Mouse (Mus musculus) kidney, embryonic 14.5 days (tissue): ENCODE results near the gene Asgr1. TPM values are rescaled to one million over a fixed set of nuclear protein-coding genes. Genes with fewer than 3 reads are reported as not detected.
"Not testable (repeated sequence)": the region's sequence is repeated elsewhere in the genome, so short reads cannot be mapped to it uniquely, and the experiment has no call there.

Experiments used
- ATAC-seq: fragments of 200-750 bp; cut with Nextera tagmentation; 2 replicates; pipeline ENCODE4 v1.8.0; 2017; ENCODE audit warnings: moderate number of reproducible peaks, mild to moderate bottlenecking, moderate TSS enrichment, moderate library complexity; ENCODE audit not compliant: low FRiP score, low TSS enrichment
- H3K27ac ChIP-seq: fragments of 300-500 bp; sonication (generic); 2 replicates; pipeline ENCODE4 v1.5.1; 2014; ENCODE audit warnings: low read depth, mild to moderate bottlenecking, low read length, moderate library complexity, mixed read lengths
- H3K27me3 ChIP-seq: fragments of 300-500 bp; sonication (generic); 2 replicates; pipeline ENCODE4 v1.6.1; 2014; ENCODE audit warnings: mild to moderate bottlenecking, low read length; ENCODE audit not compliant: control insufficient read depth, insufficient read depth
- H3K36me3 ChIP-seq: fragments of 300-500 bp; sonication (generic); 2 replicates; pipeline ENCODE4 v1.6.1; 2014; ENCODE audit warnings: low read length, mixed read lengths; ENCODE audit not compliant: control insufficient read depth, insufficient read depth
- H3K4me1 ChIP-seq: fragments of 300-500 bp; sonication (generic); 2 replicates; pipeline ENCODE4 v1.6.1; 2014; ENCODE audit warnings: low read length, mixed read lengths; ENCODE audit not compliant: control insufficient read depth, insufficient read depth
- H3K4me2 ChIP-seq: fragments of 300-500 bp; sonication (generic); replicated peaks from 2 replicates; pipeline ENCODE4 v1.6.1; 2014; ENCODE audit warnings: low read depth, mild to moderate bottlenecking, low read length
- H3K4me3 ChIP-seq: fragments of 300-500 bp; sonication (generic); 2 replicates; pipeline ENCODE4 v1.5.1; 2014; ENCODE audit warnings: mild to moderate bottlenecking, low read length
- H3K9ac ChIP-seq: fragments of 300-500 bp; sonication (generic); 2 replicates; pipeline ENCODE4 v1.6.1; 2014; ENCODE audit warnings: low read depth, mild to moderate bottlenecking, low read length, moderate library complexity
- H3K9me3 ChIP-seq: fragments of 300-500 bp; sonication (generic); 2 replicates; pipeline ENCODE4 v1.6.1; 2016; ENCODE audit warnings: low read length; ENCODE audit not compliant: control insufficient read depth
- WGBS: fragments of 180-500 bp; shearing (Covaris S2); extraction: QIAGEN DNeasy Blood & Tissue Kit; methylation state at CpG from one replicate; pipeline ENCODE4 v1.1.7; 2014; 5-methylcytosine and 5-hydroxymethylcytosine counted together
- polyA plus RNA-seq: library from polyadenylated mRNA; unstranded; fragments of >200 nt; fragmentation: Nextera tagmentation; extraction: Ambion mirVana; gene quantifications from 2 replicates; pipeline ENCODE4 v1.2.1, GENCODE M21; 2014

The Asgr1 gene
- polyA plus RNA-seq, 1 experiment from 2014 or later = 2.0 TPM

GRCm38 (mm10) chr11:70015677-70016076, 38.2 kb upstream of the Asgr1 start:
- Histone ChIP-seq H3K27me3 (no peaks in the 10 kb centered on the region), H3K4me1 (peaks cover 43% of the 10 kb centered on the region), H3K9me3 (no peaks in the 10 kb centered on the region), H3K27ac (no peak overlapping the region), H3K9ac (peak overlapping the region; percentile 66; the same call in 1 of the 2 replicates), H3K4me3 (peak overlapping the region; percentile 64; the same call in 1 of the 2 replicates), H3K4me2 (peak overlapping the region; percentile 87), H3K36me3 (peaks cover 29% of the 10 kb centered on the region)
- no peak for ATAC-seq
- WGBS = 67% methylated on average over 6 of the region's 6 CpGs

GRCm38 (mm10) chr11:70016177-70016576, 37.7 kb upstream of the Asgr1 start:
- 77% methylated on average over 2 of the region's 2 CpGs for WGBS
- not testable (repeated sequence) for ATAC-seq
- H3K4me1 ChIP-seq = peaks cover 45% of the 10 kb centered on the region

GRCm38 (mm10) chr11:70016669-70017068, 37.2 kb upstream of the Asgr1 start, which contains the start of gene Dlg4:
Gene Dlg4, plus strand, starts transcription at chr11:70016942.
- Histone ChIP-seq H3K4me3 (peak within 1 kb of the TSS; percentile 72), H3K4me2 (peak within 1 kb of the TSS; percentile 97), H3K36me3 (peaks cover 19% of the 10 kb centered on the region), H3K4me1 (peaks cover 45% of the 10 kb centered on the region), H3K27me3 (no peaks in the 10 kb centered on the region), H3K9ac (peak within 1 kb of the TSS; percentile 18; the same call in 1 of the 2 replicates), H3K27ac (peak within 1 kb of the TSS; percentile 14; the same call in 1 of the 2 replicates), H3K9me3 (no peaks in the 10 kb centered on the region)
- no peak for ATAC-seq
- 66% methylated on average over 3 of the region's 3 CpGs for WGBS

More at GRCm38 (mm10) chr11:70016177-70016576, 37.7 kb upstream of the Asgr1 start:
- not testable (repeated sequence) for H3K27ac ChIP-seq, H3K9me3 ChIP-seq, H3K4me3 ChIP-seq, H3K4me2 ChIP-seq, H3K27me3 ChIP-seq, H3K9ac ChIP-seq
- H3K36me3 ChIP-seq = peaks cover 24% of the 10 kb centered on the region

- peaks cover 45% of the 10 kb centered on the region for H3K4me1 ChIP-seq
- H3K27ac ChIP-seq = peak overlapping the region; percentile 14; the same call in 1 of the 2 replicates
- no peak for ATAC-seq
- peaks cover 13% of the 10 kb centered on the region for H3K36me3 ChIP-seq
- no peaks in the 10 kb centered on the region for H3K27me3 ChIP-seq
- 42% methylated on average over 7 of the region's 7 CpGs for WGBS
- H3K4me2 ChIP-seq = peak overlapping the region; percentile 97
- H3K9ac ChIP-seq = peak overlapping the region; percentile 18; the same call in 1 of the 2 replicates
- no peaks in the 10 kb centered on the region for H3K9me3 ChIP-seq
- H3K4me3 ChIP-seq = peak overlapping the region; percentile 72
Measured at GRCm38 (mm10) chr11:70017199-70017767, 36.6 kb upstream of the Asgr1 start.

GRCm38 (mm10) chr11:70018131-70018990, 35.5 kb upstream of the Asgr1 start:
- Histone ChIP-seq H3K27ac (peak overlapping the region; percentile 86; the same call in 1 of the 2 replicates), H3K4me3 (peak overlapping the region; percentile 72), H3K4me2 (peak overlapping the region; percentile 97), H3K9me3 (no peaks in the 10 kb centered on the region), H3K4me1 (peaks cover 48% of the 10 kb centered on the region), H3K27me3 (no peaks in the 10 kb centered on the region), H3K9ac (peak overlapping the region; percentile 84), H3K36me3 (peaks cover 2% of the 10 kb centered on the region)
- no peak for ATAC-seq
- 1% methylated on average over 25 of the region's 25 CpGs for WGBS

GRCm38 (mm10) chr11:70019495-70020021, 34.3 kb upstream of the Asgr1 start:
- 0% methylated on average over 1 of the region's 2 CpGs for WGBS
- H3K36me3 ChIP-seq = no peaks in the 10 kb centered on the region
- peak overlapping the region; percentile 72 for H3K4me3 ChIP-seq
- peaks cover 55% of the 10 kb centered on the region for H3K4me1 ChIP-seq
- peak overlapping the region; percentile 86; the same call in 1 of the 2 replicates for H3K27ac ChIP-seq
- no peak for ATAC-seq
- H3K27me3 ChIP-seq = no peaks in the 10 kb centered on the region
- H3K9me3 ChIP-seq = no peaks in the 10 kb centered on the region
- peak overlapping the region; percentile 97 for H3K4me2 ChIP-seq
- H3K9ac ChIP-seq = peak overlapping the region; percentile 84; the same call in 1 of the 2 replicates

GRCm38 (mm10) chr11:70020022-70020631, 33.8 kb upstream of the Asgr1 start:
- Histone ChIP-seq H3K36me3 (no peaks in the 10 kb centered on the region), H3K4me2 (peak overlapping the region; percentile 97), H3K27ac (peak overlapping the region; percentile 86), H3K4me3 (peak overlapping the region; percentile 72), H3K27me3 (no peaks in the 10 kb centered on the region), H3K9me3 (no peaks in the 10 kb centered on the region), H3K4me1 (peaks cover 52% of the 10 kb centered on the region), H3K9ac (0 out of 2 replicates have a peak overlapping the region, but pooled peaks have one; percentile 12)
- ATAC-seq = no peak
- WGBS = 14% methylated on average over 8 of the region's 8 CpGs

- peak overlapping the region; percentile 86 for H3K27ac ChIP-seq
- peak overlapping the region; percentile 25; the same call in 1 of the 2 replicates for H3K9ac ChIP-seq
- ATAC-seq = peak; percentile 83
- peak overlapping the region; percentile 72 for H3K4me3 ChIP-seq
- H3K4me1 ChIP-seq = peaks cover 51% of the 10 kb centered on the region
- under 1% methylated on average over 7 of the region's 8 CpGs for WGBS
- no peaks in the 10 kb centered on the region for H3K36me3 ChIP-seq
- no peaks in the 10 kb centered on the region for H3K9me3 ChIP-seq
- no peaks in the 10 kb centered on the region for H3K27me3 ChIP-seq
- H3K4me2 ChIP-seq = peak overlapping the region; percentile 97
Measured at GRCm38 (mm10) chr11:70020731-70021263, 33.1 kb upstream of the Asgr1 start.
